Mouse (Mus musculus): Measurements from ENCODE around the gene Cct2.

DNA sequence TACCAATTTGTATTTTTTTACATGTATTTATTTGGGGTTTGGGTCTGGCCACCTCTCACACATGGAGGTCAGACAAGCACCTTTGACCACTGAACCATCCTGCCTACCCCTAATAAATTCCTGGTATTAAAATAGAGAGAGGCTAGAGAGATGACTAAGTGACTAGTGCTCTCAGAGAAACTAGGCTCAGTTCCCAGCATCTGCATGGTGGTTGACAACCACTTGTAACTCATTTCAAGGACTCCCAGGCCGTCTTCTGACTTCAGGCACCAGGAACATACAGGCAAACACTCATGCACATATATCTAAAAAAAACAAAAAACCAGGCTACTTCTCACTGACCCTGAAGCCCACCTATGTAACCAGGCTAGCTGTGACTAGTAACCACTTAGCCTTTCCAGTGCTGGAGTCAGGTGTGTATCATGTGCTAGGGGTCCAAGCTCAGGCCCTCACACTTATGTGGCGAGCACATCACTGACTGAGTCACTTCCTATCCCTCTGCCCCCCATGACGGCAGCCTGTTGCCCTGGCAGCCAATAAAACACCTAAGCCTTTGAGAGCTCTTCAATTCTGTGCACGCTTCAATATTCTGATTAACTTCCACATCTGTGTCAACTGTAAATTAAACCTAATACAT lies 13.5 kb downstream of the Cct2 start:
- TF ChIP-seq POLR2A (IDR thresholded peaks at IDR 0.05; ENCODE audit: control insufficient read depth, extremely low read depth, insufficient read depth, low read length, poor library complexity) (no peak), CTCF (IDR thresholded peaks at IDR 0.05; ENCODE audit: borderline replicate concordance, control insufficient read depth, extremely low read depth, insufficient read depth, low read length, poor library complexity) (no peak)

Data from thymus, adult 2 months (tissue).